Mouse (Mus musculus): ENCODE measurements around the gene Fgfr2. TPM values are rescaled to one million over a fixed set of nuclear protein-coding genes. Genes with fewer than 3 reads are reported as not detected.

Gene Fgfr2
- polyA plus RNA-seq, 1 experiment from 2014 or later, result not detected

GRCm38 (mm10) chr7:132887019-132887804 is 235.9 kb downstream of the Fgfr2 start:
- no peak overlapping the region for H3K27ac ChIP-seq
- H3K4me3 ChIP-seq (ENCODE audit: inconsistent target), result no peak overlapping the region
- 89% methylated on average over 7 of the region's 7 CpGs for WGBS (ENCODE audit: missing documents)
- H3K36me3 ChIP-seq (ENCODE audit: inconsistent target), result peaks cover 28% of the 10 kb centered on the region
- H3K79me2 ChIP-seq (ENCODE audit: inconsistent target), result no peaks in the 10 kb centered on the region

- Histone ChIP-seq H3K27ac (no peak overlapping the region), H3K79me2 (ENCODE audit: inconsistent target) (no peaks in the 10 kb centered on the region), H3K4me3 (ENCODE audit: inconsistent target) (no peak overlapping the region), H3K36me3 (ENCODE audit: inconsistent target) (peaks cover 60% of the 10 kb centered on the region)
- WGBS (ENCODE audit: missing documents), result 100% methylated on average over 6 of the region's 7 CpGs
These were observed 239.1 kb downstream of the Fgfr2 start for GRCm38 (mm10) chr7:132884031-132884430.

GRCm38 (mm10) chr7:132882343-132882742 is 240.8 kb downstream of the Fgfr2 start:
- 69% methylated on average over 2 of the region's 2 CpGs for WGBS (ENCODE audit: missing documents)
- Histone ChIP-seq H3K27ac (no peak overlapping the region), H3K79me2 (ENCODE audit: inconsistent target) (no peaks in the 10 kb centered on the region), H3K4me3 (ENCODE audit: inconsistent target) (no peak overlapping the region), H3K36me3 (ENCODE audit: inconsistent target) (peaks cover 77% of the 10 kb centered on the region)

GRCm38 (mm10) chr7:132880276-132880675 is 242.9 kb downstream of the Fgfr2 start:
- Histone ChIP-seq H3K79me2 (ENCODE audit: inconsistent target) (no peaks in the 10 kb centered on the region), H3K36me3 (ENCODE audit: inconsistent target) (peaks cover 97% of the 10 kb centered on the region), H3K4me3 (ENCODE audit: inconsistent target) (no peak overlapping the region), H3K27ac (no peak overlapping the region)
- WGBS (ENCODE audit: missing documents), result 92% methylated on average over 1 of the region's 1 CpGs

- peaks cover 12% of the 10 kb centered on the region; the same call in 1 of the 2 replicates for H3K79me2 ChIP-seq (ENCODE audit: inconsistent target)
- no peak overlapping the region for H3K4me3 ChIP-seq (ENCODE audit: inconsistent target)
- H3K27ac ChIP-seq, result no peak overlapping the region
- H3K36me3 ChIP-seq (ENCODE audit: inconsistent target), result peaks cover 86% of the 10 kb centered on the region
- 100% methylated on average over 2 of the region's 2 CpGs for WGBS (ENCODE audit: missing documents)
These were observed 247.6 kb downstream of the Fgfr2 start for GRCm38 (mm10) chr7:132875391-132876086.

- no peak overlapping the region for H3K27ac ChIP-seq
- peaks cover 37% of the 10 kb centered on the region for H3K79me2 ChIP-seq (ENCODE audit: inconsistent target)
- no peak overlapping the region for H3K4me3 ChIP-seq (ENCODE audit: inconsistent target)
- H3K36me3 ChIP-seq (ENCODE audit: inconsistent target), result peaks cover 86% of the 10 kb centered on the region
- 40% methylated on average over 2 of the region's 2 CpGs for WGBS (ENCODE audit: missing documents)
These were observed 250.1 kb downstream of the Fgfr2 start for GRCm38 (mm10) chr7:132873043-132873442.

GRCm38 (mm10) chr7:132866316-132866715 is 256.8 kb downstream of the Fgfr2 start:
- H3K4me3 ChIP-seq (ENCODE audit: inconsistent target), result no peak overlapping the region
- H3K36me3 ChIP-seq (ENCODE audit: inconsistent target), result peaks cover 43% of the 10 kb centered on the region
- H3K27ac ChIP-seq, result no peak overlapping the region
- peaks cover 100% of the 10 kb centered on the region for H3K79me2 ChIP-seq (ENCODE audit: inconsistent target)
- 26% methylated on average over 9 of the region's 9 CpGs for WGBS (ENCODE audit: missing documents)

GRCm38 (mm10) chr7:132859042-132859958 is 263.9 kb downstream of the Fgfr2 start, which contains the start of gene Abraxas2:
TSS of gene Abraxas2 (plus strand) at chr7:132859225.
- WGBS (ENCODE audit: missing documents), result under 1% methylated on average over 53 of the region's 53 CpGs
- H3K27ac ChIP-seq, result peak within 1 kb of the TSS; percentile 83

GRCm38 (mm10) chr7:132858043-132858608 is 265.0 kb downstream of the Fgfr2 start:
- Histone ChIP-seq H3K79me2 (ENCODE audit: inconsistent target) (peaks cover 34% of the 10 kb centered on the region), H3K27ac (peak overlapping the region; percentile 83; the same call in 1 of the 2 replicates), H3K36me3 (ENCODE audit: inconsistent target) (no peaks in the 10 kb centered on the region), H3K4me3 (ENCODE audit: inconsistent target) (no peak overlapping the region)
- WGBS (ENCODE audit: missing documents), result 55% methylated on average over 5 of the region's 5 CpGs

More at GRCm38 (mm10) chr7:132859042-132859958, 263.9 kb downstream of the Fgfr2 start, which contains the start of gene Abraxas2:
- no peaks in the 10 kb centered on the region for H3K36me3 ChIP-seq (ENCODE audit: inconsistent target)
- peaks cover 46% of the 10 kb centered on the region for H3K79me2 ChIP-seq (ENCODE audit: inconsistent target)
- H3K4me3 ChIP-seq (ENCODE audit: inconsistent target), result peak within 1 kb of the TSS; percentile 74

GRCm38 (mm10) chr7:132856083-132856482 is 267.1 kb downstream of the Fgfr2 start:
- Histone ChIP-seq H3K4me3 (ENCODE audit: inconsistent target) (no peak overlapping the region), H3K27ac (no peak overlapping the region), H3K79me2 (ENCODE audit: inconsistent target) (peaks cover 23% of the 10 kb centered on the region), H3K36me3 (ENCODE audit: inconsistent target) (no peaks in the 10 kb centered on the region)
- WGBS (ENCODE audit: missing documents), result no CpG with 5 or more reads among the region's 1 CpGs

- no peak overlapping the region for H3K4me3 ChIP-seq (ENCODE audit: inconsistent target)
- H3K27ac ChIP-seq, result no peak overlapping the region
- H3K79me2 ChIP-seq (ENCODE audit: inconsistent target), result peaks cover 13% of the 10 kb centered on the region; the same call in 1 of the 2 replicates
- WGBS (ENCODE audit: missing documents), result 76% methylated on average over 4 of the region's 4 CpGs
- peaks cover 6% of the 10 kb centered on the region; the same call in 1 of the 2 replicates for H3K36me3 ChIP-seq (ENCODE audit: inconsistent target)
These were observed 269.2 kb downstream of the Fgfr2 start for GRCm38 (mm10) chr7:132853946-132854345.

GRCm38 (mm10) chr7:132853361-132853760 is 269.8 kb downstream of the Fgfr2 start:
- WGBS (ENCODE audit: missing documents), result 94% methylated on average over 6 of the region's 6 CpGs
- H3K4me3 ChIP-seq (ENCODE audit: inconsistent target), result no peak overlapping the region
- H3K27ac ChIP-seq, result no peak overlapping the region
- peaks cover 8% of the 10 kb centered on the region; the same call in 1 of the 2 replicates for H3K36me3 ChIP-seq (ENCODE audit: inconsistent target)
- peaks cover 13% of the 10 kb centered on the region; the same call in 1 of the 2 replicates for H3K79me2 ChIP-seq (ENCODE audit: inconsistent target)

- WGBS (ENCODE audit: missing documents), result 3% methylated on average over 37 of the region's 37 CpGs
- Histone ChIP-seq H3K27ac (peak within 1 kb of the TSS; percentile 63), H3K79me2 (ENCODE audit: inconsistent target) (peaks cover 13% of the 10 kb centered on the region; the same call in 1 of the 2 replicates), H3K36me3 (ENCODE audit: inconsistent target) (peaks cover 8% of the 10 kb centered on the region; the same call in 1 of the 2 replicates), H3K4me3 (ENCODE audit: inconsistent target) (peak within 1 kb of the TSS; percentile 67)
These were observed 270.8 kb downstream of the Fgfr2 start, which contains the start of gene Eef1akmt2 for GRCm38 (mm10) chr7:132852173-132852844. TSS of gene Eef1akmt2 (minus strand) at chr7:132852673.

All from macrophage (primary cell).